Mouse (Mus musculus): ENCODE measurements around the gene Glyatl3. TPM values are rescaled to one million over a fixed set of nuclear protein-coding genes. Genes with fewer than 3 reads are reported as not detected.

Glyatl3 gene
- polyA plus RNA-seq (2021; fragmentation: Nextera tagmentation) = not detected in 2 replicates
- long read RNA-seq, experiment 1 = 0 reads
- long read RNA-seq, experiment 2 = 0 reads

DNA sequence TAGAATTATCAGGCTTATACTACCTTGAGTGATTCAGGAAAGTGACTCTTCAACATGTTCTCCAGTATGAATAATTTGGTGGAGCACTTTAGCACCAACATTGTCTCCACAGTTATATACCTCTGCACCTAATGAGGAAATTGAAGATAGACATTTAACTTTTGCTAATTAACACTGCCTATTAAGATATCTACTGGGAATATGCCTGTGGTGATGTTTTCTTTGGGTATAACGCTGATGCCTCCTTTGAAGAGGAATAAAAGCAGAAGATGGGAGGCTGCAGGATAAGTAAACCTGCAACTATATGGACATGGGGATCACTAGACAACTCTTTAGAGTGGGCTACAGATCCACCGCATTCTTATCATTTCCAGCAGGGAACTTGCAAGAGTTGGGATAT lies at the start of gene Glyatl3:
Gene Glyatl3 (minus strand): TSS at position 101 of the 400 bp plus-strand sequence.

DNA sequence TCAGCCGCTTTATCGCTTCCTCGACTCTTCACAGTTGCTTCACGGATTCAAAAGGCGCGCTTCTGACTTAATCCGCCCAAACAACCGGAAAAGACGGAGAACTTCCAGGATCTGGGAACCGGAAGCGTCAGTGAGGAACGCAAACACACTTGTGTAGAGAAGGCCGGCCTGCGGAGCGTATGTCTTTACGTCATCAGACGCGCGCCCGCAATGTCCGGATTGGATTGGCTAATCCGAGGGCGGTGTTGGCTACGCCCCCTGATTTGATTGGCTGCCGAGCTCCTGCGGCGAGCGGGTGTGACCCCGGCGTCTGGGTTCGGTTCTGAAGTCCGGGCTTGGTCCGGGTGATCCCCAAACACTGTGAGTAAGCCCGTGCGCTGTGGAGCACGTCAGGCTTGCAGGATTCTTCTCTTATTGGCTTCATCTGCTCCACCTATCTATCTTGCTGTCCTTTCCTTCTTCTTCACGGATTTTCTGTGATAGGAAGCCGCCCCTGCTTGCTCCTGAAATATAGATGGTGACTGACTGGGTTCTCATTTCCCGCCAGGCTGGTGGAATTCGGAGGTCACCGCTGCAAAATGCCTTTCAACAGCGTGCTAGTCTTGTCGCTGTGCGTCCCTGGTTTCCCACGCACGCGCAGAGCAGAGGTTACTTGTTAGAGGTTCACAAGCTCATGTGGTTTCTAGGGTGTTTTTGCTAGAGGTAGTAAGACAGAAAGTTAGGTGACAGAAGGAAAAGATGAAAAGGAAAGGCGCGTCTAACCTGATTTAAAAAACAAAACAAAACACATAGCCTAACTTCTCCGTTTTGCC lies 20.5 kb upstream of the Glyatl3 start, which contains the start of the genes Mut and Cenpq:
Gene Mut (plus strand): TSS at position 266 of the 812 bp plus-strand sequence.
Gene Cenpq (minus strand): TSS at position 628 of the 812 bp plus-strand sequence.

DNA sequence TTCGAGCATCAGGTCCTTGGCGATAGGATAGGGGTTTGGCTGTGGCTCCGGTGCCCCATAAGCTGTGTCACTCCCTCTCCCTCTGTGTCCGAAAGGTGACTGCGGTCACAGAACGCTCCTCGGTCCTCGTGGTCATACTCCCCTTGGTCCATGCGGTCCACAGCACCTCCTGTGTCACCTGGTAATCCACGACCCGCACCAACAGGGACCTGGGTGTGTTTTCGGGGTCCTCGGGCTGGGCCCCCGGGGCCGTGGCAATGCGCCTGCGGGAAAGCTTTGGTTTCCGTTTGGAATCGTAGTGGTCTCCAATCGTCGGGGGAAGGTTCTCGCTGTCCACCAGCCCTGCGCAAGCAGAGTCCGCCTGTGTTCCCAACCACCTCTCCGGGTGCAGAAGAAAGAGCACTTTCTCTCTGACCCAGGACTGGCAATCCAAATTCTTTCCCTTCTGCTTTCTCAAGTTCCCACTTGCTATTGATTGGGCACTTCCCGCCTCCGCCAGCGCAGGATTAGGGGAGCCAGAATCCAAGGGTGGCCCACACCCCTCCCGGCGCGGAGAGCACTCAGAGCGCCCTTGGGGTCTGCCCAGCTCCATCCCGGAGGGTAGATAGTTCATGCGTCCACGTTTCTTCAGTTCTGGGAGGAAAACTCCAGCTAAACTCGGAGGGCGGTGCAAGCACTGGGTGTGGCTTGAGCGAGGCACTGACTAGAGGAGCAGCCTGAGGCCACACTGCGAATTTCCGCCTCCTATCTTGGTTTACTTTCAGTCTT lies 34.0 kb downstream of the Glyatl3 start, which contains the start of gene 9130008F23Rik:
Gene 9130008F23Rik (minus strand): TSS at position 636 of the 768 bp plus-strand sequence.

Other genes starting within 250 kb of the Glyatl3 start
- not detected in 2 replicates for gene Esp1, start 187.2 kb downstream of the Glyatl3 start, polyA plus RNA-seq (2021; fragmentation: Nextera tagmentation)
- not detected in 2 replicates for gene Crisp2, start 107.3 kb downstream of the Glyatl3 start, polyA plus RNA-seq (2021; fragmentation: Nextera tagmentation)
- gene Rhag, start 103.2 kb downstream of the Glyatl3 start, polyA plus RNA-seq (2021; fragmentation: Nextera tagmentation) = not detected in 2 replicates
- not detected in 2 replicates for gene 9130008F23Rik, start 33.8 kb downstream of the Glyatl3 start, polyA plus RNA-seq (2021; fragmentation: Nextera tagmentation)
- 22.5 and 27.7 TPM in 2 replicates for gene Mut, start 20.3 kb upstream of the Glyatl3 start, polyA plus RNA-seq (2021; fragmentation: Nextera tagmentation)
- gene Cenpq, start 20.7 kb upstream of the Glyatl3 start, polyA plus RNA-seq (2021; fragmentation: Nextera tagmentation) = 5.2 and 5.5 TPM in 2 replicates